Mouse (Mus musculus) CD4-positive, CD25-positive, alpha-beta regulatory T cell, adult 2 months (primary cell): ENCODE results near the gene Fgd5.
"Not testable (repeated sequence)": the region's sequence is repeated elsewhere in the genome, so short reads cannot be mapped to it uniquely, and the experiment has no call there.

ENCODE experiments used
- DNase-seq: peaks from one replicate; pipeline ENCODE4 v3.0.0-alpha.2; 2012; ENCODE audit warnings: low read depth, low spot score

The Fgd5 gene

DNA sequence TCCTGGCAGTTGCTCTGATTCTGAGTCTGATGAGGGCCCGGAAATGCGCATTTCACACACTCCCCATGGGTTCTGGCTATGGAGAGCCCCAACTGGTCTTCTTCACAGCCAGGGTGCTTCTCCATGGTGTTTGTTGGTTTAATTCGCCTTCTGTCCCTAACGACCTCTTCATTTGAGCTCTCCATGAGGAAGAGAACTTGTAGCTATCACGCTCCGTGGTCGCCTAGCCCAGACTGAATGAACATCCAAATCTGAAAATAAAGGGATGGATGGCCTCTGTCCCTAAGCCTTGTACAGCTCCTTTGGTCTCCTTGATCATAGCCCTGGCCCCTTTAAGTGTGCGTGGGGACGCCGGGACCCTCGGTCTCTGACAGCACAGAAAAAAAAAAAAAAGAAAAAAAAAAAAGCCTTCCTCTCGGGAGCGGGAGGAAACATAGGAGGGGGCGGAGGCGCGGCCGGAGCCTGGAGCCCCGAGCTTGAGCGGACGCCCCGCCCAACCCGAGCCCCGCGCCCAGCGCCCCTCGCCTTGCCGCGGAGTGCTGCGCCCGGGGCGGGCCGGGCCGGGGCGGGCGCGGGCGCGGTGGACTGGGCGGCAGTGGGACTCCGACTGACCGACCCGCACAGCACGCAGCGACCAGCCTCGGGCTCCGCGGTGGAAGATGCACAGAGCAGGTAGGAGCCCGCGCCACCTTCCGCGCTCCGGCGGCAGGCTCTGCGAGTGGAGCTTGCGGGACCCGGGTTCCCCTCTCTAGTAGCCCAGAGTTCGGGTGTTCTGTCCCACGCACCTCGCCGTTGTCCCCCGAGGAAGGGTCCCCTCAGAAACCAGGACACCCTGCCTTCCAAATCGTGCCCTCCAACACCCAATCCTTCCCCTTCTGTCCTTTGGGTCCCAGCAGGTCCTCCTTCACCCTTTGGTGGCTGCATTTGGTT, at the start of gene Fgd5:
Gene Fgd5 (plus strand): TSS at position 508 of the 930 bp plus-strand sequence.
- no peak for DNase-seq

GRCm38 (mm10) chr6:91931231-91931630, 47.4 kb upstream of the Fgd5 start:
- DNase-seq: no peak

DNA sequence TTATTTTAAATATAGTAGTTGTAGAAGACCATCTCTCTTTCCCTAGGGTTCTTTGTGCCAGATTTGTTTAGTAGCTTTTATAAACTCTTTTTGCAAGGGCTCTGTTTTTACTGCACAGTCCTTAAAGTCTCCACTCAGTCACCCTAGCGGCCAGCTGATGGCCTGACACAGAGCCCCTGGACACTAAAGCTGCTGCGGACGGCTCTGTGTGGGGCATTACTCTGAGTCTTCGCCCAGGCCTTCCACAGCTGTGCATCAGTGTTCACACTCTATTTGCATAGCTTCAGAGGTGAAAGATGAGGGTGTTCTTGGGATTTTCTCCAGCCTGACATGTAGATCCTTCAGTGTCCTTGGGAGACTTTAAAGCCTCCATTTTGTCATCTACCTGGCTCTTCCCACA, 40.2 kb upstream of the Fgd5 start:
- no peak for DNase-seq

DNA sequence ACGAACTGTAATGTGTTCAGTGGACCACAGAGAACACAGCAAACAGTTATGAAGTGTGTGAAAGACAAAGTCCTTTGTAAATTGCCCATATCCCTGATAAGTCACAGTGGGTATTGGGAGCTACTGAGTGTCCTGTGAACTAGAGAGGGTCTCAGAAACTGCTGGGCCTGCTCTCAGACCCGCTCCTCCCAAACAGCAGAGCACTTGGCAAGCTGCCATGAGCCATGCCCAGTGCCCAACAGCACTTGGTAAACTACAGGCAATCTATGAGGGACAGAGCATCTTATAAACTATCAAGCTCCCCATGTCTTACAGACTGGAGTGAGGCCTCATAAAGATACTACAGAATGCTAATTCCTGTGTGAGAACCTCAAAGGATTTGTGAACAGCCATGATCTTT, 30.3 kb upstream of the Fgd5 start:
- DNase-seq: no peak

- not testable (repeated sequence) for DNase-seq
Measured at GRCm38 (mm10) chr6:91958015-91958414, 20.7 kb upstream of the Fgd5 start.

DNA sequence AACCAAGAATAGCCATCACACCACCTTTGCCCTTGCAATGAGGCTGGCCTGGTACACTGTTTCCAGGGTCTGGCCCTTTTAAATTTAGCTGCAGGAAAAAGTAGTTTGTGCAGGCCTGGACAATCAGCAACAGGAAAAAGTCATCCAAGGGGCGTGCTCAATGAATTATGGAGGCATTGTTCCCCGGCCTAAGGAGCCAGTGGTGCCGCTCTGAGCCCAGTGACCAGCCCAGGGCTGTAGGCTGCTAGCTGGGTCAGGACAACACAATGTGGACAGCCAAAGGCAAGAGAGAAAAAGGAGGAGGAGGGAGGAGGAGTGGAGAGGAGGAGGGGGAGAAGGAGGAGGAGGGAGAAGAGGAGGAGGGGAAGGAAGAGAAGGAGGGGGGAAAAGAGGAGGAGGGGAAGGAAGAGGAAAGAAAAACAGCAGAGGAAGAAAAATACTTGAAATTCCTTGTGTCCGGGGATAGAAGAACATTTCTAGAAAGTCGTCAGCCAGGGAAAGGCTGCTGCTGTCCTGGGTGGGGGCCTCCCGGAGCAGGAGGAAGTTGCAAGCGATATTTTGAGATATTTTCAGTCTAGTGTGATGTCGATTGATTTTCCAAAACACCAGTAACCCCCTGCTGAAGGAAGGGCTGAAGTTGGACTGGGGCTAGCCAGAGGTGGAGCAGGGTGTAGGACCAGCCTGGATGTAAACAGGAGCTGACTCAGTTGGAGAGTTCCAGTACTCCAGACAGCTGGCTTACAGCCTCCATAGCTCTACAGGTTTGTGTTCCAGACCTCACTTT, 18.5 kb upstream of the Fgd5 start:
- no peak for DNase-seq

GRCm38 (mm10) chr6:91963429-91963828, 15.2 kb upstream of the Fgd5 start:
- no peak for DNase-seq

DNA sequence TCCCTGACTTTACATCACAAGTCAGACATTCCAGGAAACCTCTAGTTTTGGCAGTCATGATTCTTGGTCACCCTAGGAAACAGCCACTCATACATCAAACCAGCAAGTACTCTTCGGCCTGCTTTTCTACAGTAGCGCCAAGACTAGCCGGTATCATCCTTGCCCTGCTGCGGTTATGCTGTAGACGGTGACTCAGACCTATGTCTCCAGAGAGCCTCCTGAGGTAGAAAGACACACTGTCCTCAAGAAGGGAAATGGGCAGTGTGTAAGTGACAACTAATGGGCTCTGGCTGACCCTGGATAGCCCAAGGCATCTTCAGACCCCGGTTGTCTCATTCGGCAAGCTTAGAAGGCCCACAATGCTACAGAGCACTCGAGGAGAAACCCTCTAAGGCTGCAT, 13.6 kb upstream of the Fgd5 start:
- no peak for DNase-seq

DNA sequence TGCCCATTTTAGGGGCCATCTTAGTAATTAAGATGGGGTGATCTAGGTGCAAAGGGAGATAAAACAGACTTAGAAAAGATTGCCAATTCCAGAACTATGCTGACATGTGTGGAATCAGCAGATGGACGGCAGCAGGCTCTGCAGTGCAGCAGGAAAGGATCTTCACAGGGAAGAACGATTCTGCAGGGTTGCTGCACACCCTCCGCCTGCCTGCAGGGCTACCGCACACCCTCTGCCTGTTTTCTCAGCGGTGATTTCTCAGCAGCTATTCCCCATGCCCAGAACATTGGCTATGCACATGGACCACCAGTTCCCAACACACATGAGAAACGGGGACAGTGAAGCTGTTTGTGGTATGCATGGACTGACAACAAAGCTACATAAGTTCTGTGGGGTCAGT, 12.7 kb upstream of the Fgd5 start:
- DNase-seq: no peak

DNA sequence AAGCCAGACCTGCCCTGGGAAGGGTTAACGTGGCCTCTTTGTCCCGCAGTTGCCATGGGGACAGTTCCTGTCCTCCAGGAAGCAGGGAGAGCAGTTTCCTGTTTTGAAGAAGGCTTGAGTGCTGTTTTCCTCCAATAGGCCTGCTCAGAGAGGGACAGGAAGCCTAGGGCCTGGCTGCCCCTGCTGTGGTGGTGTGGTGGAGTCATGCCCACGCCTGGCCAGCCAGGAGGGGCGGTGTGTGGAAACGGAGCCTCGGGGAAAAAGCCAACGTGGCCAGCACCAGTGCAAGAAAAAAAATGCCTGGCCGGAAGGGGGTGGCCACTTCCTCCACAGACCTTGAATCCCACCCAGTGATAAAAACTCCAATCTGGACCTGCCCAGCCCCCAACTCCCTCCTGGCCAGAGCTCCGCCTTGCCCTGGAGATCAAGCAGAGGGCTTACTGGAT, 6.5 kb upstream of the Fgd5 start:
- DNase-seq: peak; percentile 6

DNA sequence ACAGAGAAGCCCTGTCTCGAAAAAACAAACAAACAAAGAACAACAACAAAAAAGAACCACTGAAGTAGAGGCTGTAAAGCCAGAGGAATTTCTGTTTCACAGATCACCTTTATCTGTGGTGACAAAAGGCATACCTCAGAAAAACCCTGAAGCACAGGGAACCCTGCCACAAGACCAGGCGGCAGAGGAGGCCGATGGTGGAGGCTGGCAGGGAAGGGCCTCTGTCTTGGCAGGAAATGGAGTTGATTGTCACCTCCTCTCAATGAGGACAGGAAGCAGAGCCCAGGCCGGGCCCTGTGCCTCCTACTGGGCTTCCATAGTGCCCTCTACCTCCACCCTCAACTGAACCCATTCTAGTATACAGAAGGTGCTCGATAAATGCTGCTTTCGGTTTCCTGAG, 4.7 kb upstream of the Fgd5 start:
- DNase-seq: no peak

GRCm38 (mm10) chr6:91979301-91979996, 771 bp downstream of the Fgd5 start:
- DNase-seq: no peak

- DNase-seq: no peak
Measured at GRCm38 (mm10) chr6:91980011-91980410, 1.3 kb downstream of the Fgd5 start.

- DNase-seq: no peak
Measured at GRCm38 (mm10) chr6:91990101-91990500, 11.4 kb downstream of the Fgd5 start.

DNA sequence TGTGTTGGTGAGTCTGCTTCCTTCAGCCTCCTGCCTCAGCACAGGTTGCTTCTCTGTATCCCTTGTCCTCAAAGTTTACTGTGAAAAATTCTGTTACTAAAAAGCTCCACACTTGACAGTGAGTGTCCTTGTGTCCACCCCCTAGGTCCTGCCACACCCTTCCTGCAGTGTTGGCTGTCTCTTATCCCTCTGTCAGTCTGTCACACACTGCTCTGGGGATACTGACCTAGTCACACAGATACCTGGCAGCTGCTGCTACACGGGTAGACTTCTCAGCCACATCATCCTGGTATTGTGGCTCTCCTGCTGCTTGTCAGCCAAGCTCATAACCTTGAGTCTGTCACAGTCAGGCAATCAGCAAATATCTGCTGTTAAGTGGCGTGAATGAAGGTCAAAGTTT, 14.1 kb downstream of the Fgd5 start:
- DNase-seq: no peak

DNA sequence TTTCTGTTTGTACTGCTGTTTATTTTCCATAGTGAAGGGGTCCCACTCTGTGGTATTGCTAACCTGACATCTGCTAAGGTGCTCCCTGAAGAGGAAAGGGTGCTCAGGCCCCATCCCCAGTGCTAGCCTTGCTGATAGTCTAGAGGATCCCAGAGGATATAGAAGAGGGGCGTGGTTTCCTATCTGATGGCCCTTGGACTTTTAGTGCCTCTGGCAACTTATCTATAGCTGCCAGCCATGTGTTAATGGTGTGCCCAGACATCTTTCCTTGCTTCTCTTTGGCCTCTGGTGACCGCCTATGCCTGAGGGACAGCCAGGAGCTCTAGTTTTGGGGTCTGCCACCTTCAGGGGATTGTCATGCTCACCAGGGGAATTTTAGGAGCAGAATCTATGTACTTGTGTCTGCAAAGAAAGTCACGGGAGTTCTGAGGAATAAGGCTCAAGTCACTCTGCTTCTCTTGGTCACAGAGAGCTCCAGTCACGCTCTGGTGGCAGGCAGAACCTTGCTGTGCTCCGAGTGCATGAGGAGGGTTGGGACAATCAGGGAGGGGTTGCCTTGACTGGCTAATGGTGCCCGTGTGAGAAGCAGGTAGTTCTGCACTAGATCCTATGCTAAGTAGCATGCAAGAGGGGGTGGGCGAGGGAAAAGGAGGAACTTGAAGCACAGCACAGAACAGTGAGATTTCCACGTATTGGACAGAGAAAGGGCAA, 15.3 kb downstream of the Fgd5 start:
- no peak for DNase-seq

- no peak for DNase-seq
Measured at GRCm38 (mm10) chr6:91996072-91996471, 17.4 kb downstream of the Fgd5 start.

DNA sequence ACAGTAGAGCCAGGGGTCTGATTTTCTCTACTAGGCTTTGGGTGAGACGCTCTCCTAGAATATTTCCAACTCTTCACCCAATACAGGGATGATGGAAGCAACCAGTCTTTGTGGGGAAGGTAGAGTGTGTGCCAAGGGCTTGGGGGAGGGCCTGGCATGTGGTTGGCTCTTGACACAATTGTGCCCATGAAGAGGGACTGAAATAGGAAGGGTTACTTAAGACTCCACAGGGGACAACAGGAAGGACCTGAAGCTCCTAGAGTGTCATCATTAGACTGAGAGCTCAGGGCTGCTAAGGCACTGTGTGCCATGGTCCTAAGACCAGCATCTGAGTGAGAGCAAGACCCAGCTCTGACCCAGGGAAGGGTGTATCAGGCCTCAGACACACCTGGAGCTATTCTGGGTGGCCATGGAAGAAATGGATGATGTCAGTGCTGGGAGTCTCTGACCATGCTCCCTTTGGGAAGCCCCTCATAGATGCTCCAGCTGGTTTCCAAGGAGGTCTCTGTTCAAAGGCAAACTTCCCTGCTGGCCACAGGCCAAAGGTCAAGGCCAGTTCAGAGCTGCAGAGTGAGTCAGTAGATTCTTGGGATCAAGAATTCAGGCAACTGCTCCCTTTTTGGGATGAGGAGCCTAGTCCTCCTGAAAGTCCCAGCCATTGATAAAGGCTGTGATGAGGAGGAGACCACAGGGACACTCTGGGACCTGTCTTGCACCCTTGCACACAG, 24.0 kb downstream of the Fgd5 start:
- no peak for DNase-seq

DNA sequence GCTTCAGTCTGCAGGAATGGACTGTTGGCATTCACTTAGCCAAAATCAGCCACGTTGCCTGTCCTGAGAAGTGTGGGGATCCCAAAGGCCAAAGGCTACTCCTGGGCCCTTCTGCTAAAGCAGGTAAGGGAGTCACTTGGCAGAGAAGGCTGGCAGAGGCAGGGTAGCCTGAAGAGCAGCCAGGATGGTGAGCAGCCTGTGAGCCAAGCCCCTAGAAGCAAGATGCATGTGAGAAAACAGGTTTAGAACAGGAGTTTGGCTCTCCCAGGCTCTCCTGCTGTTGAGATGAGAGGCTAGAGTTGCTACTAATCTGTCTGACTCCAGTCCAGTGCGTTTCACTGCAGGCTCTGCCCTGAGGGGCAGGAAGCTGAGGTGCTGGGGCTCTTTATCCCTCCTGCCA, 25.0 kb downstream of the Fgd5 start:
- DNase-seq: no peak

DNA sequence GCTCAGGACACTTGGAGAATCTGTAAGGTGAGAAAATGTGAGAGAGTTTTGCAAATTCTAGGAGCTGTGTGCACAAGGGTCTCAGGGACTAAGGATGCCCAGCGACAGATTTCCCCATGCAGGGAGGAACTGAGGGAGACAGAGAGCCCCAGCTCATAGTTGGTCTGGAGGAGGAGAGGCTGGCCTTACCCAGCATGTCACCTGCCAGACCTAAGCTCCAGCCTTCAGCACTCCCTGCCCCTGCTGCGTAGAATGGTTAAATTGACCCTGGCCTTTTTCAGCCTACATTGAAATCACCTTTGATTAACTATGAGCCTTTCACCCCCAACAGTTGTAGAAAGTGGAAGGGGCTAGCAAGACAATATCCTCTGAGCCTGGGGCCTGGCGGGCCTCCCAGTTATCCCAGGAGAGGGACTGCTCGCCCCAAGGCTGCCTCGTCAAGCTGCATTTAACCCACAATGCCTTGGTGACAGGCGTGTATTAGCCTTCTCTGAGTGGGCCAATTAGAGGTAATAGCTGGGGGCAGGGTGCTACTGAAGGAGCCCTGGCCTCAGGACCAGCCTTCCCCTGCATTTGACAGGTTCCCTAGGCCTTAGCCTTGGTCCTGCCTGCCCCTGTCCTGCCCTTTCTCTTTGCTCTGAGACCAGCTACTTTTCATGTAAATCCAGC, 25.6 kb downstream of the Fgd5 start:
- DNase-seq: no peak
